Mouse (Mus musculus): ENCODE results near the gene B430306N03Rik.
"Not testable (repeated sequence)": the region's sequence is repeated elsewhere in the genome, so short reads cannot be mapped to it uniquely, and the experiment has no call there.

B430306N03Rik gene

GRCm38 (mm10) chr17:48312124-48312523, 3.8 kb upstream of the B430306N03Rik start:
- DNase-seq (ENCODE audit: low spot score), result no peak

- no peak for DNase-seq (ENCODE audit: low spot score)
Measured at GRCm38 (mm10) chr17:48318686-48319085, 2.7 kb downstream of the B430306N03Rik start.

- DNase-seq (ENCODE audit: low spot score), result no peak
Measured at GRCm38 (mm10) chr17:48321279-48321678, 5.3 kb downstream of the B430306N03Rik start.

GRCm38 (mm10) chr17:48323236-48323635, 7.3 kb downstream of the B430306N03Rik start:
- peak; percentile 7 for DNase-seq (ENCODE audit: low spot score)

- no peak for DNase-seq (ENCODE audit: low spot score)
Measured at GRCm38 (mm10) chr17:48324258-48324657, 8.3 kb downstream of the B430306N03Rik start.

GRCm38 (mm10) chr17:48325093-48325492, 9.2 kb downstream of the B430306N03Rik start:
- no peak for DNase-seq (ENCODE audit: low spot score)

GRCm38 (mm10) chr17:48325638-48326037, 9.7 kb downstream of the B430306N03Rik start:
- no peak for DNase-seq (ENCODE audit: low spot score)

GRCm38 (mm10) chr17:48326656-48327055, 10.7 kb downstream of the B430306N03Rik start:
- DNase-seq (ENCODE audit: low spot score), result no peak

GRCm38 (mm10) chr17:48332524-48332923, 16.6 kb downstream of the B430306N03Rik start:
- no peak for DNase-seq (ENCODE audit: low spot score)

GRCm38 (mm10) chr17:48334186-48334585, 18.2 kb downstream of the B430306N03Rik start:
- DNase-seq (ENCODE audit: low spot score), result no peak

- peak; percentile 92 for DNase-seq (ENCODE audit: low spot score)
Measured at GRCm38 (mm10) chr17:48336857-48337256, 20.9 kb downstream of the B430306N03Rik start.

GRCm38 (mm10) chr17:48340267-48340666, 24.3 kb downstream of the B430306N03Rik start:
- DNase-seq (ENCODE audit: low spot score), result no peak

- DNase-seq (ENCODE audit: low spot score), result no peak
Measured at GRCm38 (mm10) chr17:48341947-48342346, 26.0 kb downstream of the B430306N03Rik start.

- DNase-seq (ENCODE audit: low spot score), result no peak
Measured at GRCm38 (mm10) chr17:48343065-48343464, 27.1 kb downstream of the B430306N03Rik start.

- DNase-seq (ENCODE audit: low spot score), result no peak
Measured at GRCm38 (mm10) chr17:48345824-48346223, 29.9 kb downstream of the B430306N03Rik start.

- no peak for DNase-seq (ENCODE audit: low spot score)
Measured at GRCm38 (mm10) chr17:48346231-48346630, 30.3 kb downstream of the B430306N03Rik start, which contains the start of gene Trem2. Gene Trem2, plus strand, starts transcription at chr17:48346401.

- no peak for DNase-seq (ENCODE audit: low spot score)
Measured at GRCm38 (mm10) chr17:48346834-48347233, 30.9 kb downstream of the B430306N03Rik start.

- no peak for DNase-seq (ENCODE audit: low spot score)
Measured at GRCm38 (mm10) chr17:48347287-48347686, 31.3 kb downstream of the B430306N03Rik start.

- DNase-seq (ENCODE audit: low spot score), result peak; percentile 6
Measured at GRCm38 (mm10) chr17:48350681-48351193, 34.8 kb downstream of the B430306N03Rik start.

- DNase-seq (ENCODE audit: low spot score), result not testable (repeated sequence)
Measured at GRCm38 (mm10) chr17:48352976-48353375, 37.0 kb downstream of the B430306N03Rik start.

GRCm38 (mm10) chr17:48355822-48356221, 39.9 kb downstream of the B430306N03Rik start:
- no peak for DNase-seq (ENCODE audit: low spot score)

GRCm38 (mm10) chr17:48357892-48358291, 42.0 kb downstream of the B430306N03Rik start:
- no peak for DNase-seq (ENCODE audit: low spot score)

GRCm38 (mm10) chr17:48359616-48360015, 43.7 kb downstream of the B430306N03Rik start, which contains the start of gene Treml1:
Gene Treml1, plus strand, starts transcription at chr17:48359916.
- no peak for DNase-seq (ENCODE audit: low spot score)

GRCm38 (mm10) chr17:48360462-48360861, 44.5 kb downstream of the B430306N03Rik start:
- DNase-seq (ENCODE audit: low spot score), result no peak
